In genomic region chr15:88978281-88979137, GRCm38 (mm10) we compare ENCODE assay signal across 11 mouse cellular contexts. TPM values are rescaled to one million over a fixed set of nuclear protein-coding genes. Genes with fewer than 3 reads are reported as not detected.
DNase-seq lines count a peak whose midpoint lies in the region; ATAC-seq lines count a peak whose summit lies in the region.
"Had no signal": no experiment of that assay in that cellular context is flagged by ENCODE, and none has a peak within 500 bp of the region (broad histone marks: within the 10 kb centered on the region; RNA-seq: fewer than 3 reads in every experiment).

Gene Mlc1, minus strand, starts transcription at chr15:88979007.

- H3K36me3 ChIP-seq in hindbrain, embryonic 11.5 days (ENCODE audit: control insufficient read depth, insufficient read depth, low read length): no peaks in the 10 kb centered on the region
- H3K36me3 ChIP-seq in neural tube, embryonic 12.5 days: no peaks in the 10 kb centered on the region
- H3K36me3 ChIP-seq: limb, embryonic 13.5 days had no signal

- peak within 1 kb of the TSS; percentile 70 for H3K27ac ChIP-seq in hindbrain, embryonic 11.5 days (ENCODE audit: low read depth, low read length)
- H3K27ac ChIP-seq in neural tube, embryonic 12.5 days: no peak within 1 kb of the TSS
- H3K27ac ChIP-seq: limb, embryonic 13.5 days had no signal

- H3K4me3 ChIP-seq in hindbrain, embryonic 11.5 days (ENCODE audit: low read depth, low read length): no peak within 1 kb of the TSS
- H3K4me3 ChIP-seq in neural tube, embryonic 12.5 days: no peak within 1 kb of the TSS
- H3K4me3 ChIP-seq: limb, embryonic 13.5 days had no signal

- no peaks in the 10 kb centered on the region for H3K4me1 ChIP-seq in hindbrain, embryonic 11.5 days (replicated peaks; ENCODE audit: control insufficient read depth, insufficient read depth, low read length)
- peaks cover 7% of the 10 kb centered on the region; the same call in 1 of the 2 replicates for H3K4me1 ChIP-seq in neural tube, embryonic 12.5 days
- H3K4me1 ChIP-seq: limb, embryonic 13.5 days had no signal

- peak; percentile 85 for ATAC-seq in hindbrain, embryonic 11.5 days (ENCODE audit: low FRiP score)
- peak; percentile 85 for ATAC-seq in neural tube, embryonic 12.5 days (ENCODE audit: low FRiP score, low read depth)
- ATAC-seq: CD4-positive, CD25-positive, alpha-beta regulatory T cell, adult 4 months had no signal

- H3K9me3 ChIP-seq in hindbrain, embryonic 11.5 days (ENCODE audit: control insufficient read depth, low read length): no peaks in the 10 kb centered on the region
- H3K9me3 ChIP-seq in neural tube, embryonic 12.5 days: no peaks in the 10 kb centered on the region
- H3K9me3 ChIP-seq: limb, embryonic 13.5 days had no signal

- intact Hi-C loops in left cerebral cortex, postnatal 25 days (cut with DNase I): no loop called here
- intact Hi-C loops in gastrocnemius, postnatal 36 days (cut with DNase I): no loop called here

- peak; percentile 42 for DNase-seq in retina, postnatal 1 day
- no peak for DNase-seq in retina, embryonic 14.5 days (ENCODE audit: low spot score)
- peak; percentile 60 for DNase-seq in hindbrain, embryonic 11.5 days (ENCODE audit: low spot score)
- DNase-seq in left cerebral cortex, postnatal 25 days (ENCODE audit: low spot score in 2 of 2): peak in 1 of 2 experiments; percentile 41
- DNase-seq in adrenal gland, adult (ENCODE audit: inconsistent age in 2 of 2, low spot score in 1 of 2): no peak
- no peak for DNase-seq in gastrocnemius, postnatal 36 days
- DNase-seq in spleen, adult 18-20 months: no peak

- H3K9ac ChIP-seq in hindbrain, embryonic 11.5 days (ENCODE audit: low read depth, low read length): no peak within 1 kb of the TSS
- H3K9ac ChIP-seq in neural tube, embryonic 12.5 days: no peak within 1 kb of the TSS
- H3K9ac ChIP-seq: limb, embryonic 13.5 days had no signal

- no peaks in the 10 kb centered on the region for H3K27me3 ChIP-seq in hindbrain, embryonic 11.5 days (ENCODE audit: control insufficient read depth, insufficient read depth, low read length)
- H3K27me3 ChIP-seq in neural tube, embryonic 12.5 days (replicated peaks): no peaks in the 10 kb centered on the region
- H3K27me3 ChIP-seq: limb, embryonic 13.5 days had no signal

- H3K4me2 ChIP-seq in hindbrain, embryonic 11.5 days (replicated peaks; ENCODE audit: low read depth, low read length): 0 out of 2 replicates have a peak within 1 kb of the TSS, but pooled peaks have one; percentile 2
- peak within 1 kb of the TSS; percentile 30; the same call in 1 of the 2 replicates for H3K4me2 ChIP-seq in neural tube, embryonic 12.5 days (replicated peaks)
- H3K4me2 ChIP-seq: limb, embryonic 13.5 days had no signal

- WGBS in hindbrain, embryonic 11.5 days: 27% methylated on average over 10 of the region's 10 CpGs
- 31% methylated on average over 10 of the region's 10 CpGs for WGBS in neural tube, embryonic 12.5 days

RNA-seq across cellular contexts. Expression of gene Mlc1, which starts in this region (rescaled TPM):
- polyA plus RNA-seq in hindbrain, embryonic 11.5 days (2014; fragmentation: Nextera tagmentation; extraction: Ambion mirVana): 3.7 and 4.1 TPM in 2 replicates
- total RNA-seq in left cerebral cortex, postnatal 25 days (2021): 100 to 1,000 TPM; 101 to 103 TPM
- polyA plus RNA-seq in neural tube, embryonic 12.5 days (2016; fragmentation: Nextera tagmentation; extraction: Ambion mirVana): 2.8 and 4.1 TPM in 2 replicates
- total RNA-seq in gastrocnemius, postnatal 36 days (2021): not detected
- total RNA-seq: heart, adult 18-20 months had no signal
- polyA plus RNA-seq: CD4-positive, CD25-positive, alpha-beta regulatory T cell, adult 4 months had no signal

Comparison
In these comparisons a context has a peak if more than half of its experiments do, and no peak if none do; other contexts are left out.
1. RNA of gene Mlc1 (total RNA-seq): 101 to 103 TPM in left cerebral cortex, postnatal 25 days; not detected in gastrocnemius, postnatal 36 days; every median in the first group is over 10 times any median in the second.
2. DNase-seq: peak in retina, postnatal 1 day (single experiment) and hindbrain, embryonic 11.5 days (single experiment); none in retina, embryonic 14.5 days (single experiment), adrenal gland, adult (0 of 2), gastrocnemius, postnatal 36 days (0 of 2) and spleen, adult 18-20 months (0 of 2).